In the genomic region with DNA sequence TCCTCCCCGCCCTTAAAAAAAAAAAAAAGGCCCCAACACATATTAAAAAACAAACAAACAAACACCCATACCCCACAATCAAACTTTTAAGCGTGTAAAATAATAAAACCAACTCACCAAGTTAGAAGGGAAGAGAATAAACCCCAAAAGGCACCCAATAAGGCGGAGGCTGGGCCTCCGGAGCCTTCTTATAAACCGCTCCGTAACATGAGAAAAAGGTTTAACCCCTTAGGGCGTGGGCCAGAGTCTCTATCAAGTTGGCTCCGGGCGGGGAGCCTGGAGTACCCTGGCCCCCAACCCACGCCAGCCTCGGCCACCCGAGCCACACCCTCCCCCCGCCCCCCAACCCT, we compare ENCODE assay signal across 8 mouse cellular contexts. TPM values are rescaled to one million over a fixed set of nuclear protein-coding genes. Genes with fewer than 3 reads are reported as not detected.
DNase-seq lines count a peak whose midpoint lies in the region; ATAC-seq and TF ChIP-seq lines count a peak whose summit lies in the region.

No protein-coding gene starts in this region.

- peak; percentile 36 for ATAC-seq in lung, postnatal 0 days
- ATAC-seq in embryonic facial prominence, embryonic 15.5 days (ENCODE audit: insufficient number of reproducible peaks, low FRiP score, low TSS enrichment, low read depth): 0 out of 2 replicates have a peak, but pooled peaks have one; percentile 21

- peak overlapping the region; percentile 39 for H3K9ac ChIP-seq in lung, postnatal 0 days (replicated peaks; ENCODE audit: low read depth)
- peak overlapping the region; percentile 56 for H3K9ac ChIP-seq in embryonic facial prominence, embryonic 15.5 days

- no peak for TF ChIP-seq EP300 in lung, postnatal 0 days (IDR thresholded peaks at IDR 0.05)

- H3K9me3 ChIP-seq in lung, postnatal 0 days (ENCODE audit: low read length): no peaks in the 10 kb centered on the region
- H3K9me3 ChIP-seq in embryonic facial prominence, embryonic 15.5 days (replicated peaks): no peaks in the 10 kb centered on the region
- H3K9me3 ChIP-seq in limb, embryonic 10.5 days (replicated peaks): no peaks in the 10 kb centered on the region

- H3K4me2 ChIP-seq in lung, postnatal 0 days (replicated peaks; ENCODE audit: low read depth, low read length): peak overlapping the region; percentile 100
- H3K4me2 ChIP-seq in embryonic facial prominence, embryonic 15.5 days (replicated peaks): peak overlapping the region; percentile 98

- H3K36me3 ChIP-seq in lung, postnatal 0 days (ENCODE audit: insufficient read depth, low read length): no peaks in the 10 kb centered on the region
- no peaks in the 10 kb centered on the region for H3K36me3 ChIP-seq in embryonic facial prominence, embryonic 15.5 days
- H3K36me3 ChIP-seq in limb, embryonic 10.5 days: no peaks in the 10 kb centered on the region
- H3K36me3 ChIP-seq in small intestine, adult 2 months (ENCODE audit: control insufficient read depth, insufficient read depth, low read length): no peaks in the 10 kb centered on the region

- H3K27me3 ChIP-seq in lung, postnatal 0 days (replicated peaks; ENCODE audit: insufficient read depth, low read length): peaks cover 8% of the 10 kb centered on the region; the same call in 1 of the 2 replicates
- H3K27me3 ChIP-seq in embryonic facial prominence, embryonic 15.5 days: peaks cover 33% of the 10 kb centered on the region
- H3K27me3 ChIP-seq in limb, embryonic 10.5 days (ENCODE audit: low read depth, poor library complexity, severe bottlenecking): peaks cover 35% of the 10 kb centered on the region
- H3K27me3 ChIP-seq in small intestine, adult 2 months (ENCODE audit: control insufficient read depth, insufficient read depth, low read length): no peaks in the 10 kb centered on the region

- WGBS in lung, postnatal 0 days: 1% methylated on average over 12 of the region's 13 CpGs
- WGBS in embryonic facial prominence, embryonic 15.5 days: 0% methylated on average over 13 of the region's 13 CpGs
- WGBS in limb, embryonic 10.5 days: under 1% methylated on average over 13 of the region's 13 CpGs
- 0% methylated on average over 13 of the region's 13 CpGs for WGBS in small intestine, adult 2 months

- no peak for TF ChIP-seq CTCF in lung, postnatal 0 days (IDR thresholded peaks at IDR 0.05)
- TF ChIP-seq CTCF in small intestine, adult 2 months (IDR thresholded peaks at IDR 0.05; ENCODE audit: extremely low read depth, insufficient read length, insufficient replicate concordance, low read depth, low read length): no peak

- TF ChIP-seq POLR2A in small intestine, adult 2 months (IDR thresholded peaks at IDR 0.05; ENCODE audit: low read depth, low read length): no peak

- H3K27ac ChIP-seq in lung, postnatal 0 days (ENCODE audit: low read length): 0 out of 2 replicates have a peak overlapping the region, but pooled peaks have one; percentile 47
- peak overlapping the region; percentile 75 for H3K27ac ChIP-seq in embryonic facial prominence, embryonic 15.5 days (replicated peaks)
- peak overlapping the region; percentile 99 for H3K27ac ChIP-seq in limb, embryonic 10.5 days
- peak overlapping the region; percentile 88 for H3K27ac ChIP-seq in small intestine, adult 2 months (ENCODE audit: insufficient read depth, low read depth, low read length)

- DNase-seq in lung, postnatal 0 days (ENCODE audit: low spot score): no peak
- no peak for DNase-seq in lung, postnatal 36 days
- no peak for DNase-seq in limb, embryonic 10.5 days (ENCODE audit: low spot score)
- DNase-seq in frontal cortex, postnatal 14 days (ENCODE audit: low spot score in 2 of 2): no peak
- no peak for DNase-seq in yolk sac, embryonic 10.5 days (ENCODE audit: low spot score)
- DNase-seq in cerebellum, adult 11 months: no peak

- peaks cover 4% of the 10 kb centered on the region; the same call in 1 of the 2 replicates for H3K4me1 ChIP-seq in lung, postnatal 0 days (ENCODE audit: insufficient read depth, low read depth, low read length)
- peaks cover 12% of the 10 kb centered on the region; the same call in 1 of the 2 replicates for H3K4me1 ChIP-seq in embryonic facial prominence, embryonic 15.5 days
- peaks cover 37% of the 10 kb centered on the region for H3K4me1 ChIP-seq in limb, embryonic 10.5 days
- peaks cover 9% of the 10 kb centered on the region for H3K4me1 ChIP-seq in small intestine, adult 2 months (ENCODE audit: control insufficient read depth, insufficient read depth, insufficient read length, low read length)

- H3K4me3 ChIP-seq in lung, postnatal 0 days (ENCODE audit: low read depth, low read length): peak overlapping the region; percentile 71
- peak overlapping the region; percentile 74 for H3K4me3 ChIP-seq in embryonic facial prominence, embryonic 15.5 days (replicated peaks)
- H3K4me3 ChIP-seq in limb, embryonic 10.5 days: peak overlapping the region; percentile 79
- H3K4me3 ChIP-seq in small intestine, adult 2 months (ENCODE audit: low read depth, low read length): peak overlapping the region; percentile 79

RNA-seq across cellular contexts. Expression of a gene that starts 0.4 kb away (rescaled TPM):
- polyA plus RNA-seq in lung, postnatal 0 days (2015; fragmentation: Nextera tagmentation; extraction: Ambion mirVana): 6.6 and 7.1 TPM in 2 replicates
- polyA plus RNA-seq in embryonic facial prominence, embryonic 15.5 days (2015; fragmentation: Nextera tagmentation; extraction: Ambion mirVana): 4.3 and 4.6 TPM in 2 replicates
- polyA plus RNA-seq in limb, embryonic 10.5 days (2016; fragmentation: Nextera tagmentation; extraction: Ambion mirVana): 1.5 and 1.7 TPM in 2 replicates
- 3.1 and 4.2 TPM in 2 replicates for polyA plus RNA-seq in small intestine, adult 2 months (2012; rRNA removed)

RNA-seq across cellular contexts. Expression of a gene that starts 0.6 kb away (rescaled TPM):
- 1.8 and 2.3 TPM in 2 replicates for polyA plus RNA-seq in lung, postnatal 0 days (2015; fragmentation: Nextera tagmentation; extraction: Ambion mirVana)
- 7.4 and 7.5 TPM in 2 replicates for polyA plus RNA-seq in embryonic facial prominence, embryonic 15.5 days (2015; fragmentation: Nextera tagmentation; extraction: Ambion mirVana)
- polyA plus RNA-seq in limb, embryonic 10.5 days (2016; fragmentation: Nextera tagmentation; extraction: Ambion mirVana): 4.7 and 5.1 TPM in 2 replicates
- 4.2 and 7.8 TPM in 2 replicates for polyA plus RNA-seq in small intestine, adult 2 months (2012; rRNA removed)

RNA-seq across cellular contexts. Expression of a gene that starts 47.0 kb away (rescaled TPM):
- 23.6 and 28.8 TPM in 2 replicates for polyA plus RNA-seq in lung, postnatal 0 days (2015; fragmentation: Nextera tagmentation; extraction: Ambion mirVana)
- polyA plus RNA-seq in embryonic facial prominence, embryonic 15.5 days (2015; fragmentation: Nextera tagmentation; extraction: Ambion mirVana): 45.5 and 46.5 TPM in 2 replicates
- polyA plus RNA-seq in limb, embryonic 10.5 days (2016; fragmentation: Nextera tagmentation; extraction: Ambion mirVana): 43.1 and 46.2 TPM in 2 replicates
- polyA plus RNA-seq in small intestine, adult 2 months (2012; rRNA removed): 4.2 and 10.5 TPM in 2 replicates

RNA-seq across cellular contexts. Expression of a gene that starts 59.1 kb away (rescaled TPM):
- 0.07 TPM in 1 of 2 replicates, not detected in the other for polyA plus RNA-seq in lung, postnatal 0 days (2015; fragmentation: Nextera tagmentation; extraction: Ambion mirVana)
- polyA plus RNA-seq in embryonic facial prominence, embryonic 15.5 days (2015; fragmentation: Nextera tagmentation; extraction: Ambion mirVana): not detected in 2 replicates
- polyA plus RNA-seq in limb, embryonic 10.5 days (2016; fragmentation: Nextera tagmentation; extraction: Ambion mirVana): not detected in 2 replicates
- polyA plus RNA-seq in small intestine, adult 2 months (2012; rRNA removed): not detected in 2 replicates

Comparison
In these comparisons a context has a peak if more than half of its experiments do, and no peak if none do; other contexts are left out.
1. H3K27ac ChIP-seq: peak in every context shown above with its lines; median percentile 99 in limb, embryonic 10.5 days; 88 in small intestine, adult 2 months; 75 in embryonic facial prominence, embryonic 15.5 days; 47 in lung, postnatal 0 days.